Mouse (Mus musculus): ENCODE results near the gene Cd209f. TPM values are rescaled to one million over a fixed set of nuclear protein-coding genes. Genes with fewer than 3 reads are reported as not detected.
"Not testable (repeated sequence)": the region's sequence is repeated elsewhere in the genome, so short reads cannot be mapped to it uniquely, and the experiment has no call there.

Gene Cd209f
- total RNA-seq (2021) = under 1 TPM; 0.21 to 0.42 TPM

GRCm38 (mm10) chr8:4105735-4106134 is at the start of gene Cd209f:
Cd209f (minus strand) TSS chr8:4105835.
- intact Hi-C loops (cut with DNase I); DNase-seq (ENCODE audit: low spot score): not testable (repeated sequence)

DNA sequence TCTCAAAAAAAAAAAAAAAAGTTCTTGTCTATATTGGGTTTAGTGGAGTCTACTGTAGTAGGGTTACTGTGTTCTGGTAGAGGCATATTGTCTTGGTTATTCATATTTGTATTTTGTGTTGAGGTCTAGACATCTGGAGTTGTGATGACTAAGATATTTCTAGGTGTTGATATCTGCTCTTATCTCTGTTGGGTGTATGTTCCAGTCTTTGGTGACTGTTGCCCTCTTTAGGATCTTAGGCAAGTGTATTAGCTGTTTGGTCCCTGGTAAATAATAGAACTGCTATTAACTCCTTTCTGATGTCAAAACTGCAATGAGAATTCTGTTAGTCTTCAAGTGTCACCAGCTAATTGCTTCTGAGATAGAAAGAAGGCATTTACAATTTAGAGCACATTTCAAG is 49.2 kb upstream of the Cd209f start:
- no peak for DNase-seq (ENCODE audit: low spot score)
- intact Hi-C loops (cut with DNase I) = no loop called here

DNA sequence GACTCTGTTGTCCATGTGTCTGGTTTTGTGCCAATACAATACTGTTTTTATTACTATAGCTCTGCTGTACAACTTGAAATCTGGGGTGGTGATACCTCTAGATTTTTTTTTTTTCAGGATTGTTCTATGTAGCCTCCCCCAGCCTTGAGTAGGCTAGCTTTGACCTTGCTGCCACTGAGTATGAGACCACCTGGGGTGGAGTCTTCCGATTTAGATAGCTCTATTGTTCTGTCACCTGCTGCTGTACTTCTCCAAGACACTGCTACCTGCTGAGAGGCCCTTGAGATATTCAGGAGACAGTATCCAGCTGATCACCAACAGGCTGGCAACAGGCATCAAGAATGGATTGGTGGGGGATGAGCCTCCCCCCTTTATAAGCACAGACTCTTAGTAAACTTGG is 41.6 kb upstream of the Cd209f start:
- intact Hi-C loops (cut with DNase I) = no loop called here
- no peak for DNase-seq (ENCODE audit: low spot score)

- intact Hi-C loops (cut with DNase I) = loop anchor here (5.0 kb wide), 3 partner anchors 231 to 446 kb away; no protein-coding TSS in a partner anchor
Measured at GRCm38 (mm10) chr8:4141721-4142120, 36.1 kb upstream of the Cd209f start.

GRCm38 (mm10) chr8:4139660-4140646 is 34.3 kb upstream of the Cd209f start:
- DNase-seq (ENCODE audit: low spot score) = no peak
- intact Hi-C loops (cut with DNase I) = loop anchor here (5.0 kb wide), 3 partner anchors 232 to 447 kb away; no protein-coding TSS in a partner anchor

More at GRCm38 (mm10) chr8:4141721-4142120, 36.1 kb upstream of the Cd209f start:
- DNase-seq (ENCODE audit: low spot score) = no peak

- intact Hi-C loops (cut with DNase I) = no loop called here
- DNase-seq (ENCODE audit: low spot score) = no peak
Measured at GRCm38 (mm10) chr8:4133798-4134197, 28.2 kb upstream of the Cd209f start, which contains the start of gene Cd209g. Cd209g (plus strand) TSS chr8:4134098.

DNA sequence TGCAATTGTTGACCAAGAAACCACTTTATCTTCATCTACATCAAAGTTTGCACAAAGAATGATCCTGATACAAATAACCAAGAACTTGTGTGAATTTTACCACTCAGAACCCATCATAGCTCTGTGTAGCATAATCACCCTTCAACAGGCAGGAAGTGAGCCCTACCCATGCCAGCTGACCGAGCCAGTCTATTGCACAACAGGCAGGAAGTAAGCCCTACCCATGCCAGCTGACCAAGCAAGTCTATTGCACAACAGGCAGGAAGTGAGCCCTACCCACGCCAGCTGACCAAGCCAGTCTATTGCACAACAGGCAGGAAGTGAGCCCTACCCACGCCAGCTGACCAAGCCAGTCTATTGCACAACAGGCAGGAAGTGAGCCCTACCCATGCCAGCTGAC is 17.1 kb downstream of the Cd209f start:
- intact Hi-C loops (cut with DNase I); DNase-seq (ENCODE audit: low spot score): not testable (repeated sequence)

- DNase-seq (ENCODE audit: low spot score); intact Hi-C loops (cut with DNase I): not testable (repeated sequence)
Measured at GRCm38 (mm10) chr8:4087180-4087722, 18.4 kb downstream of the Cd209f start.

Other genes starting within 250 kb of the Cd209f start
- gene Cd209d, start 227.3 kb downstream of the Cd209f start, total RNA-seq (2021) = not detected
- gene Cd209b, start 179.0 kb downstream of the Cd209f start, total RNA-seq (2021) = under 1 TPM; 0.28 to 0.36 TPM
- not detected for gene Cd209c, start 151.1 kb downstream of the Cd209f start, total RNA-seq (2021)
- not detected for gene Cd209g, start 28.3 kb upstream of the Cd209f start, total RNA-seq (2021)
- gene Evi5l, start 60.7 kb upstream of the Cd209f start, total RNA-seq (2021) = 10 to 100 TPM; 23.4 to 24.6 TPM
- gene Prr36, start 111.6 kb upstream of the Cd209f start, total RNA-seq (2021) = not detected
- gene Lrrc8e, start 121.0 kb upstream of the Cd209f start, total RNA-seq (2021) = under 1 TPM; 0.08 to 0.34 TPM
- gene Map2k7, start 132.9 kb upstream of the Cd209f start, total RNA-seq (2021) = 10 to 100 TPM; 68.9 to 69.9 TPM
- not detected for gene Gm49320, start 133.0 kb upstream of the Cd209f start, total RNA-seq (2021)
- 1 to 10 TPM; 2.4 to 2.5 TPM for gene Tgfbr3l, start 142.4 kb upstream of the Cd209f start, total RNA-seq (2021)
- 10 to 100 TPM; 14.4 to 15.0 TPM for gene Snapc2, start 147.2 kb upstream of the Cd209f start, total RNA-seq (2021)
- 1 to 10 TPM in 1 of 2 experiments, under 1 TPM in 1; 0.75 to 1.1 TPM for gene Ctxn1, start 153.4 kb upstream of the Cd209f start, total RNA-seq (2021)
- gene Timm44, start 170.1 kb upstream of the Cd209f start, total RNA-seq (2021) = 100 to 1,000 TPM; 117 TPM
- 1 to 10 TPM; 3.5 to 4.4 TPM for gene Ccl25, start 219.4 kb upstream of the Cd209f start, total RNA-seq (2021)
- gene Elavl1, start 219.6 kb upstream of the Cd209f start, total RNA-seq (2021) = 10 to 100 TPM; 58.2 to 64.1 TPM